14 mouse cellular contexts compared by ENCODE assay signal in the genomic region with DNA sequence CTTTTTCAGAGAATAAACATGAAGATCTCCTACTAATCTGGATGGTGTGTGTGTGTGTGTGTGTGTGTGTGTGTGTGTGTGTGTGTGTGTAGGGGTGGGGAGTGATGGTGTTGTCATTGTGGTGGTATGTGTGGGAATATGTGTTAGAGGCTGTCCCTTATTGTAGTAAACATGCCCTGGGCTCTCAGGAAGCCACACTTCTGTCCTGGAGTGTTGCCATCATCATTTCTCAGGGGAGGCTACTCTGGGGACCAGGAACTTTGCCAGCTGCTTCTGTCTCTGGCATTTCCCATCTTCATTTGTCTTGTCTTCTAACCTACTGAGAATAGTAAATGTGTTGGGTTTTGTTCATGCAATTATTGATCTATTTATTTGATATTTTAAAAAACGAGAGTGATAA. TPM values are rescaled to one million over a fixed set of nuclear protein-coding genes. Genes with fewer than 3 reads are reported as not detected.
A peak's percentile ranks its signal among the peaks of the same experiment; 100 is the strongest.
DNase-seq lines count a peak whose midpoint lies in the region; ATAC-seq lines count a peak whose summit lies in the region.
"Had no signal": no experiment of that assay in that cellular context is flagged by ENCODE, and none has a peak within 500 bp of the region (broad histone marks: within the 10 kb centered on the region; RNA-seq: fewer than 3 reads in every experiment).

No protein-coding gene starts in this region.

- 73% methylated on average over 1 of the region's 1 CpGs for WGBS in kidney, embryonic 15.5 days
- 80% methylated on average over 1 of the region's 1 CpGs for WGBS in forebrain, embryonic 10.5 days

- no peaks in the 10 kb centered on the region for H3K9me3 ChIP-seq in kidney, embryonic 15.5 days (replicated peaks)
- H3K9me3 ChIP-seq in forebrain, embryonic 10.5 days: no peaks in the 10 kb centered on the region
- H3K9me3 ChIP-seq: heart, embryonic 12.5 days; liver, embryonic 13.5 days had no signal

- H3K9ac ChIP-seq in kidney, embryonic 15.5 days: no peak overlapping the region
- H3K9ac ChIP-seq: heart, embryonic 12.5 days; liver, embryonic 13.5 days had no signal

- H3K4me2 ChIP-seq in kidney, embryonic 15.5 days: no peak overlapping the region
- H3K4me2 ChIP-seq: heart, embryonic 12.5 days; liver, embryonic 13.5 days had no signal

- peak; percentile 40 for DNase-seq in kidney, adult 11 months
- peak; percentile 46 for DNase-seq in adrenal gland, postnatal 14 days
- DNase-seq in kidney, adult 9 months: peak; percentile 66
- peak; percentile 63 for DNase-seq in lung, postnatal 14 days
- no peak for DNase-seq in gastrocnemius, postnatal 14 days
- no peak for DNase-seq in forebrain, embryonic 10.5 days (ENCODE audit: extremely low spot score, low spot score)
- DNase-seq: cerebellum, adult 18-20 months; liver, embryonic 13.5 days; thymus, postnatal 4 days had no signal

- intact Hi-C loops in gastrocnemius, postnatal 14 days (cut with DNase I; ENCODE audit: low total_unique reads): no loop called here

- H3K4me1 ChIP-seq in kidney, embryonic 15.5 days: peaks cover 18% of the 10 kb centered on the region
- peaks cover 7% of the 10 kb centered on the region; the same call in 1 of the 2 replicates for H3K4me1 ChIP-seq in forebrain, embryonic 10.5 days
- H3K4me1 ChIP-seq: liver, embryonic 13.5 days had no signal

- no peak overlapping the region for H3K27ac ChIP-seq in kidney, embryonic 15.5 days
- H3K27ac ChIP-seq in forebrain, embryonic 10.5 days: no peak overlapping the region
- H3K27ac ChIP-seq: liver, embryonic 13.5 days had no signal

- H3K27me3 ChIP-seq in kidney, embryonic 15.5 days: no peaks in the 10 kb centered on the region
- H3K27me3 ChIP-seq in forebrain, embryonic 10.5 days (ENCODE audit: poor library complexity, severe bottlenecking): no peaks in the 10 kb centered on the region
- H3K27me3 ChIP-seq: CH12.LX; heart, embryonic 12.5 days; liver, embryonic 13.5 days; Patski had no signal

- H3K36me3 ChIP-seq in kidney, embryonic 15.5 days: no peaks in the 10 kb centered on the region
- no peaks in the 10 kb centered on the region for H3K36me3 ChIP-seq in forebrain, embryonic 10.5 days (replicated peaks)
- H3K36me3 ChIP-seq: heart, embryonic 12.5 days; liver, embryonic 13.5 days had no signal

- H3K4me3 ChIP-seq in kidney, embryonic 15.5 days (replicated peaks): no peak overlapping the region
- H3K4me3 ChIP-seq in forebrain, embryonic 10.5 days: no peak overlapping the region
- H3K4me3 ChIP-seq: heart, embryonic 12.5 days; liver, embryonic 13.5 days; myocyte had no signal

- ATAC-seq in kidney, embryonic 15.5 days (replicated peaks; ENCODE audit: low FRiP score): no peak
- ATAC-seq: Patski had no signal

RNA-seq across cellular contexts. Expression of a gene that starts 33.7 kb away (rescaled TPM):
- 85.5 and 87.2 TPM in 2 replicates for polyA plus RNA-seq in kidney, embryonic 15.5 days (2015; fragmentation: Nextera tagmentation; extraction: Ambion mirVana)
- total RNA-seq in adrenal gland, postnatal 14 days (2021): 7.8 and 7.9 TPM in 2 replicates
- 1 to 10 TPM in 1 of 2 experiments, under 1 TPM in 1; 0.91 to 1.5 TPM for total RNA-seq in gastrocnemius, postnatal 14 days (2021)
- polyA plus RNA-seq in forebrain, embryonic 10.5 days (2016; fragmentation: Nextera tagmentation; extraction: Ambion mirVana): 136 and 164 TPM in 2 replicates
- total RNA-seq: CH12.LX had no signal

Comparison
In these comparisons a context has a peak if more than half of its experiments do, and no peak if none do; other contexts are left out.
1. DNase-seq: peak in kidney, adult 11 months (single experiment), adrenal gland, postnatal 14 days (single experiment), kidney, adult 9 months (single experiment) and lung, postnatal 14 days (single experiment); none in gastrocnemius, postnatal 14 days (single experiment) and forebrain, embryonic 10.5 days (single experiment).